Mouse (Mus musculus) olfactory bulb, adult 2 months (tissue): ENCODE data around the gene Ap2m1.

Experiments
- CTCF ChIP-seq: fragments of 200-500 bp; IDR thresholded peaks from 2 replicates; pipeline ENCODE4 v1.5.1; 2012; ENCODE audit warnings: low read depth, mild to moderate bottlenecking, low read length, moderate library complexity; ENCODE audit not compliant: insufficient read depth
- POLR2A ChIP-seq: fragments of 200-500 bp; IDR thresholded peaks from 2 replicates; pipeline ENCODE4 v1.6.1; 2012; ENCODE audit warnings: mild to moderate bottlenecking, low read depth, low read length, moderate library complexity; ENCODE audit not compliant: insufficient read depth

- no peak for TF ChIP-seq CTCF
- TF ChIP-seq POLR2A, result no peak
Observed at GRCm38 (mm10) chr16:20491301-20491700, 44.0 kb upstream of the Ap2m1 start.
